Mouse (Mus musculus) C2C12 (cell line): ENCODE measurements around the gene Pdcd2l. TPM values are rescaled to one million over a fixed set of nuclear protein-coding genes. Genes with fewer than 3 reads are reported as not detected.

ENCODE experiments used
- H3K27me3 ChIP-seq: one replicate; pipeline ENCODE4 v1.6.1; 2011; ENCODE audit not compliant: control insufficient read depth, insufficient read depth, insufficient read length
- H3K36me3 ChIP-seq: one replicate; pipeline ENCODE4 v1.6.1; 2011; ENCODE audit not compliant: control insufficient read depth, insufficient read depth
- H3K4me3 ChIP-seq: one replicate; pipeline ENCODE4 v1.5.1; 2011; ENCODE audit warnings: mild to moderate bottlenecking, control low read depth; ENCODE audit not compliant: poor library complexity, insufficient read depth, severe bottlenecking
- H3K79me2 ChIP-seq: one replicate; pipeline ENCODE4 v1.6.1; 2011; ENCODE audit not compliant: control insufficient read depth, insufficient read depth
- H3K79me3 ChIP-seq: one replicate; pipeline ENCODE4 v1.6.1; 2011; ENCODE audit warnings: low read depth, control low read depth
- H3ac ChIP-seq: one replicate; pipeline ENCODE3; 2011; ENCODE audit warnings: low read depth; ENCODE audit not compliant: control insufficient read depth, insufficient read length
- CEBPB ChIP-seq: IDR thresholded peaks from one replicate; pipeline ENCODE4 v1.6.1; 2011; ENCODE audit warnings: low read depth, mild to moderate bottlenecking, control low read depth, moderate library complexity
- CTCF ChIP-seq: IDR thresholded peaks from one replicate; pipeline ENCODE4 v1.5.1; 2011; ENCODE audit not compliant: control insufficient read depth, insufficient read depth, insufficient read length
- FOSL1 ChIP-seq: IDR thresholded peaks from one replicate; pipeline ENCODE4 v1.8.0; 2011; ENCODE audit warnings: mild to moderate bottlenecking, low read length; ENCODE audit not compliant: poor library complexity, insufficient read depth, severe bottlenecking
- MAX ChIP-seq: IDR thresholded peaks from one replicate; pipeline ENCODE4 v1.6.1; 2011; ENCODE audit warnings: mild to moderate bottlenecking, control low read depth
- MYOD1 ChIP-seq: IDR thresholded peaks from one replicate; pipeline ENCODE4 v1.6.1; 2011; ENCODE audit warnings: low read depth; ENCODE audit not compliant: control insufficient read depth, insufficient read length
- MYOG ChIP-seq: IDR thresholded peaks from one replicate; pipeline ENCODE4 v1.6.1; 2011; ENCODE audit not compliant: control insufficient read depth, insufficient read length; ENCODE audit errors: extremely low read depth
- USF1 ChIP-seq: IDR thresholded peaks from one replicate; pipeline ENCODE4 v1.6.1; 2011; ENCODE audit warnings: low read depth, mild to moderate bottlenecking, control low read depth, moderate library complexity
- polyA plus RNA-seq: library from polyadenylated mRNA; unstranded; fragments of >200 nt; fragmentation: generic; extraction: Trizol; gene quantifications from one replicate; pipeline ENCODE4 v1.2.1, GENCODE M21; 2012; ENCODE audit warnings: missing spikeins

Gene Pdcd2l
- polyA plus RNA-seq, 1 experiment, result 41.7 TPM

DNA sequence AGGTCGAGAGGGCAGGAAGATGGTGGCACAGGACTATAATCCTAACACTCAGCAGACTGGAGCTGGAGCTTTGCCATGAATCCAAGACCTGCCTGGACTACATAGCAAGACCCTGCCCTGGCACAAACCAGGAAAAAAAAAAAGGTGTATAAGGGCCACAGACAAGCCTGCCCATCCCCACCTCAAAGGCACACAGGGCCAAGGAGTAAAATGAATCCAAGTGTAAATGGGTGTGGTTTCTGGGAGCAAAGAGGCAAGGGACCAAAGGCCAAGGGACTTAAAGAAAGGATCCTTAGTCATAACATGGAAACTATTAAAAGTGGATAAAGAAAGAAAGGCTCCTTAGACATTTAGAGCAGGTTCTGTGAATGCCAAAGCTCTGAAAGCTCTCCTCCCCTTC, 22.0 kb upstream of the Pdcd2l start:
- Histone ChIP-seq H3ac (no peak overlapping the region), H3K4me3 (no peak overlapping the region), H3K27me3 (no peaks in the 10 kb centered on the region), H3K36me3 (peaks cover 87% of the 10 kb centered on the region), H3K79me3 (peaks cover 8% of the 10 kb centered on the region), H3K79me2 (peaks cover 12% of the 10 kb centered on the region)
- TF ChIP-seq FOSL1 (no peak), CEBPB (no peak), MAX (no peak), USF1 (no peak), MYOG (no peak), MYOD1 (no peak), CTCF (no peak)

DNA sequence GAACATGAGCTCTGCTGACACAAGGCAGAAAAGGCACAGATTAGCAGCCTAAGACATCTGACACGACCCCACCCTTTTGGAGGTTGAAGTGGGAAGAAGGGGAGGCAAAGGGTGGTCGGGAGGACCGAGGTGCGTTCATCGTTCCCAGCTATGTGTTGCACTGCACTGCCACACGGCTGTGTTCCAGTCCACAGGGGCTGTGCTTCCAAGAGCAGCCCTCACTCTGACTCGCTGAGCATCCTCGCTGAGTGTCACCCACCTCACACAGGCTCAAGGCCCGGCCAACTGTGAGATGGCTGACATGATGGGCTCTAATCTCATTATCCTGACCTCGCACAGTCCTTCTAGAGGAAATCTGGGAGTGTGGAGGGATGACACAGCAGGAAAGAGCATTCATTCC, 20.0 kb upstream of the Pdcd2l start:
- Histone ChIP-seq H3K4me3 (no peak overlapping the region), H3K79me2 (no peaks in the 10 kb centered on the region), H3K27me3 (no peaks in the 10 kb centered on the region), H3K36me3 (peaks cover 89% of the 10 kb centered on the region), H3K79me3 (peaks cover 3% of the 10 kb centered on the region), H3ac (no peak overlapping the region)
- no peak for TF ChIP-seq FOSL1

DNA sequence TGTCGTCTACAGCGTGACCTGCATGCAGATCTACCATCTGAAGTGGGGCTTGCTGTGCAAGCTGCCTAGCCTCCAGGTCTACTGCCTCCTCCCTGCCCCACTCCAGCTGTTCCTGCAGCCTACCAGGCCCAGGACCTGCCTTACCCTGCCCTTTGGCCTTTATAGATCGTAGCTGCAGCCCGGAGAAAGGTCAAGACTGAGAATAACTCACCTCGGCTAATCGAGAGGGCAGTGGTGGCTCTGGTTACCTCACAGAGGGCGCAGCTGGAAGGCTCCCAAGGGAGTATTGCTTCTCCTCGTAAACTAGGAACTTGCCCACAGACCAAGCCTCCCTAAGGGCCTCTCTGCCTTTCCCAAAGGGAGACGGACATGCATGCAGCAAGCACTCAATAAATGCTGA, 19.0 kb upstream of the Pdcd2l start:
- Histone ChIP-seq H3ac (no peak overlapping the region), H3K4me3 (no peak overlapping the region)

DNA sequence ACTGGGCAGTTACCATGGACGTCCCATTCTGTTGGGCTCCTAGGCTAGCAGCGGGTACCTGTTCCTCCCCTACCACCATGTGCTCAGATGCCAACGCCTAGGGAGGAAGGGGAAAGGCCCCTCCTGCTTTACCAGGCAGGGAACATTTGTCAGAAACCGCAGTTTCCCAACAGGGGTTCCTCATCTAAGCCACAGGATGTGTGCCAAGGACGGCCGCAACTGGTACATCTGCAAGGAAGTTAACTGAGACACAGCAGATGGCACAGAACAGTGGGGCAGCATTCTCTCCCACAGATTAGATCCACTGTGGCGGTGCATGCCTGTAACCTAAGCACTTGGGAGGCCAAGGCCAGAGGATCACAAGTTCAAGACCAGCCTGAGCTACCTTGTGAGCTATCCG, 18.2 kb upstream of the Pdcd2l start:
- H3K36me3 ChIP-seq, result peaks cover 92% of the 10 kb centered on the region
- no peak overlapping the region for H3K4me3 ChIP-seq
- H3K27me3 ChIP-seq, result no peaks in the 10 kb centered on the region
- H3K79me2 ChIP-seq, result no peaks in the 10 kb centered on the region
- no peaks in the 10 kb centered on the region for H3K79me3 ChIP-seq
- no peak overlapping the region for H3ac ChIP-seq
- TF ChIP-seq MYOD1, result no peak
- TF ChIP-seq MAX, result no peak
- no peak for TF ChIP-seq USF1
- no peak for TF ChIP-seq CEBPB
- TF ChIP-seq FOSL1, result no peak
- TF ChIP-seq CTCF, result no peak
- no peak for TF ChIP-seq MYOG

More for the DNA sequence above, 19.0 kb upstream of the Pdcd2l start:
- Histone ChIP-seq H3K79me2 (no peaks in the 10 kb centered on the region), H3K27me3 (no peaks in the 10 kb centered on the region), H3K79me3 (peaks cover 2% of the 10 kb centered on the region), H3K36me3 (peaks cover 91% of the 10 kb centered on the region)
- no peak for TF ChIP-seq FOSL1
- no peak for TF ChIP-seq CEBPB
- TF ChIP-seq USF1, result no peak
- no peak for TF ChIP-seq CTCF
- TF ChIP-seq MYOG, result no peak
- no peak for TF ChIP-seq MAX
- TF ChIP-seq MYOD1, result no peak

DNA sequence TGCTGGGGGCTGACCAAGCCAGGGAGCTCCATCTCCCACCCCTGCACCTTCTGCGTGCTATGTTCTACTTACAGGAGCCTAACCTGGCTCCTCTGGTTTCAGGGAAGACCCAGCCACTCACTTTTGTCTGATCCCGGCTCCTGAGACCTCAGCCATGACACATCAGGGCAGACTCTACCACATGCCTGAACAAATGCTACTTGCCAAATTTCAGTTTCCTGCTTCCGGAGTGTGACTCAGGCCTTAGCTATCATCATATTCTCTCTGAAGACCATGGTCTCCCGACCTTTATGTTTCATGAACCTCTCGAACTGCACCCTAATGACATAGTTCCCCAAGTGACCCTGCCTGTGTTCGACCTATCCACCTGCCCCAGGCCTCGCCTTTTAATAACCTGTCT, 16.8 kb upstream of the Pdcd2l start:
- no peak overlapping the region for H3ac ChIP-seq
- H3K36me3 ChIP-seq, result peaks cover 92% of the 10 kb centered on the region
- H3K4me3 ChIP-seq, result no peak overlapping the region
- no peak for TF ChIP-seq MAX
- no peak for TF ChIP-seq CEBPB
- TF ChIP-seq FOSL1, result no peak
- TF ChIP-seq CTCF, result no peak
- TF ChIP-seq MYOD1, result no peak
- TF ChIP-seq USF1, result no peak
- no peak for TF ChIP-seq MYOG
- no peaks in the 10 kb centered on the region for H3K27me3 ChIP-seq
- no peaks in the 10 kb centered on the region for H3K79me3 ChIP-seq
- no peaks in the 10 kb centered on the region for H3K79me2 ChIP-seq

DNA sequence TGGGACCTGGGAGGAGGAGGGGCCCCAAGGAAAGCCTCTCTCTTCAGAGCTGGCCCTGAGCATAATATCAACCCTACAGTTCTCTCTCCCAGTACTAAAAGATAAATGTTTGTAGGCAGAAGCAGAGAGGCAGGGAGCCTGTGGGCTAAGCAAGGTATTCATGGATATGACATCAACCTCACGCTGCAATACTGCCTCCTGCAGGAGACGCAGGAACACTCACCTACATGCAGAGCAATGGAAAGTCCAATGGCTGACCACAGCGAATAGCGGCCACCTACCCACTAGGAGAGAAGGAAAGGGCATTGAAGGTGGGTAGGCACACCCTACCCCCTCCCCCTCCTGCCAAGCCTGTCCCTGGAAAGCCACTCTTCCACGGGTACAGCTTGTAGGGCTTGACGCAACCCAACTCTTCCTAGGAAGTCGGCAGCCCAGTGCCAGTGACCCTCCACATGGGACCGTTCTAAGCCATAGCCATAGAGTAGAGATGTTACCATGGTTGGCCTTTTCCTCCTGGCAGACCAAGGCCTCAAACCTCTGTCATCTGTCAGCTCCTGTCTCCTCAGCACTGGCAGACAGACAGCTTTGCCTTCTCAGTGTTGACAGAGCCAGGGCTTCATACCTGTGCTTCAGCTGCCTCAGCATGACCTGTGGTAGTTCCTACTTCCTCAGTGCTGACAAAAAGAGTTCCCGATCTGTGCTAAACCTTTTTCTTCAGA, 11.7 kb upstream of the Pdcd2l start:
- H3K4me3 ChIP-seq, result no peak overlapping the region
- H3K36me3 ChIP-seq, result peaks cover 94% of the 10 kb centered on the region
- no peak for TF ChIP-seq CTCF
- no peak for TF ChIP-seq CEBPB
- TF ChIP-seq USF1, result no peak
- no peak for TF ChIP-seq FOSL1
- no peak for TF ChIP-seq MAX
- TF ChIP-seq MYOD1, result no peak
- no peak for TF ChIP-seq MYOG
- H3K79me2 ChIP-seq, result no peaks in the 10 kb centered on the region
- no peaks in the 10 kb centered on the region for H3K79me3 ChIP-seq
- no peaks in the 10 kb centered on the region for H3K27me3 ChIP-seq
- H3ac ChIP-seq, result no peak overlapping the region
